Mouse (Mus musculus) stomach, embryonic 15.5 days (tissue): Measurements from ENCODE around the gene Exoc6. TPM values are rescaled to one million over a fixed set of nuclear protein-coding genes. Genes with fewer than 3 reads are reported as not detected.
A peak's percentile ranks its signal among the peaks of the same experiment; 100 is the strongest.

Experiments used
- ATAC-seq: fragments of 200-750 bp; cut with Nextera tagmentation; 2 replicates; pipeline ENCODE4 v1.8.0; 2017; ENCODE audit warnings: low read depth, moderate number of reproducible peaks, moderate TSS enrichment; ENCODE audit not compliant: insufficient read depth, low FRiP score
- H3K27ac ChIP-seq: fragments of 300-500 bp; sonication (generic); 2 replicates; pipeline ENCODE4 v1.5.1; 2015; ENCODE audit warnings: mild to moderate bottlenecking, inconsistent platforms
- H3K27me3 ChIP-seq: fragments of 300-500 bp; sonication (generic); replicated peaks from 2 replicates; pipeline ENCODE4 v1.6.1; 2015; ENCODE audit warnings: inconsistent platforms
- H3K36me3 ChIP-seq: fragments of 300-500 bp; sonication (generic); 2 replicates; pipeline ENCODE4 v1.6.1; 2015; ENCODE audit warnings: inconsistent platforms
- H3K4me1 ChIP-seq: fragments of 300-500 bp; sonication (generic); 2 replicates; pipeline ENCODE4 v1.6.1; 2015; ENCODE audit warnings: inconsistent platforms
- H3K4me2 ChIP-seq: fragments of 300-500 bp; sonication (generic); 2 replicates; pipeline ENCODE4 v1.6.1; 2015; ENCODE audit warnings: mild to moderate bottlenecking, inconsistent platforms
- H3K4me3 ChIP-seq: fragments of 300-500 bp; sonication (generic); replicated peaks from 2 replicates; pipeline ENCODE4 v1.5.1; 2015; ENCODE audit warnings: inconsistent platforms
- H3K9ac ChIP-seq: fragments of 300-500 bp; sonication (generic); 2 replicates; pipeline ENCODE4 v1.6.1; 2015; ENCODE audit warnings: inconsistent platforms
- H3K9me3 ChIP-seq: fragments of 300-500 bp; sonication (generic); 2 replicates; pipeline ENCODE4 v1.6.1; 2016; ENCODE audit warnings: inconsistent platforms
- WGBS: fragments of 180-500 bp; shearing (Covaris S2); methylation state at CpG from one replicate; pipeline ENCODE4 v1.1.7; 2015; 5-methylcytosine and 5-hydroxymethylcytosine counted together
- polyA plus RNA-seq: library from polyadenylated mRNA; unstranded; fragments of >200 nt; fragmentation: Nextera tagmentation; extraction: Ambion mirVana; gene quantifications from 2 replicates; pipeline ENCODE4 v1.2.1, GENCODE M21; 2015

Exoc6 gene
- polyA plus RNA-seq: 14.9 and 15.5 TPM in 2 replicates

DNA sequence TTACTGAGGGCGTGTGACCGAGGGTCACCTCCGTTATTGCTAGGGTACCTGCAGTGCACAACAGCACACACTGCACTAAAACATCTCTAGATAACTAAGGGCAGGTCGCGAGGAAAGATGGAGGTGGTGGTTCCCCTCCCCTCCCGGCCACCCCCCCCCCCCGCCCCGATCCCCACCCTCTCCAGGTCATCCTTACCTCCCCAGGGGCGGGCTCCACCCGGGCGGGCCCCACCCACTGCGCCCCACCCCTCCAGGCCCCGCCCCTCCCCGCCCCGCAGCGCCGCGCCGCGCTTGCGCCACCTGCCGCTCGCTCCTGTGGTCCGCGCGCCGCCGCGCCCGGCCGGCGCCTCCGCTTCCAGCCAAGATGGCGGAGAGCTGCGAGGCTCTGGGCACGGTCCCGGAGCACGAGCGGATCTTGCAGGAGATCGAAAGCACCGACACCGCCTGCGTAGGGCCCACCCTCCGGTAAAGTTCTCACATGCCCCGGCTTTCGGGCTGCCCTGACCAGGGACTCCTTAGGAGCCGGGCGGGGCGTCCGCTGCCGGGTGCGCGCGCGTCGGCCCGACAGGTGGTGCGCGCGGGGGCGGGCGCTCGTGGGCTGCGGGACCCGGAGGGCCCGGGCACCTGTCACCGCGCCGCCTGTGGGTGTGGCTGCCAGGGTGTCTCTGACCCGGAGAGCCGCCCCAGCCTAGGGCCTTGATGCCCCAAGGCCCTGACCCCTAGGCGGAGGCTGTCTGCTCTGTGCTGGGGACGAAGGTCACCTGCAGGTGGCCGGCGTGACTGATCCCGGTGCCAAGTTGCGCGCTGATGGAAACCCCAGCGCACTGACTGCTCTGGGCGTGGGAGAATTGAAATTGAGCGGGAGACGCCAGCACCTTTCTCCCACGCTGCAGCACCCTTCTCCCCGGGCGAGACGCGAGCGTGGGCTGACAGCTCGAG is at the start of gene Exoc6:
Gene Exoc6 (plus strand): TSS at position 318 of the 939 bp plus-strand sequence.
- no peaks in the 10 kb centered on the region for H3K36me3 ChIP-seq
- H3K9me3 ChIP-seq: no peaks in the 10 kb centered on the region
- peak within 1 kb of the TSS; percentile 67 for H3K27ac ChIP-seq
- H3K4me2 ChIP-seq: peak within 1 kb of the TSS; percentile 94
- peak; percentile 85 for ATAC-seq
- peak within 1 kb of the TSS; percentile 69 for H3K4me3 ChIP-seq
- H3K4me1 ChIP-seq: 0 out of 2 replicates have a peak, but pooled peaks cover 4% of the 10 kb centered on the region
- no peaks in the 10 kb centered on the region for H3K27me3 ChIP-seq
- WGBS: 1% methylated on average over 71 of the region's 89 CpGs
- peak within 1 kb of the TSS; percentile 57 for H3K9ac ChIP-seq

DNA sequence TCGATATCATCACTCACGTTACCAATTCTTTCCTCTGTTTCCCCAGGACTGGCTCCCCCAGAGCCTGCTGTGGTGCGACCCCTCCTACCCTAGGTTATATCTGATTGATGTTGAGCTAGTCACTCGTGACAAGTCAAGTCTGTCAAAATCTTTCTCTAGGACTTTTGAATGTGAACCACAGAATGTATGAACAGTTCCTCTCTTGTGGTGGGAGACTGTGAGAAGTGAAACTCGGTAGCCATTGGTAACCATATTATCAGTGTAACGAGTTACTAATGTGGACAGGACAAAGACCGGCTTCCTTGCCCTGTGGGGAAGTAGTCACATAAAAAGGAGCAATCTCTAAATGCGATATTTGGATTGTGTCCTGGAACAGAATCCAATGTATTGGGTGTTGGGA is 47.2 kb upstream of the Exoc6 start:
- no peak overlapping the region for H3K4me3 ChIP-seq

DNA sequence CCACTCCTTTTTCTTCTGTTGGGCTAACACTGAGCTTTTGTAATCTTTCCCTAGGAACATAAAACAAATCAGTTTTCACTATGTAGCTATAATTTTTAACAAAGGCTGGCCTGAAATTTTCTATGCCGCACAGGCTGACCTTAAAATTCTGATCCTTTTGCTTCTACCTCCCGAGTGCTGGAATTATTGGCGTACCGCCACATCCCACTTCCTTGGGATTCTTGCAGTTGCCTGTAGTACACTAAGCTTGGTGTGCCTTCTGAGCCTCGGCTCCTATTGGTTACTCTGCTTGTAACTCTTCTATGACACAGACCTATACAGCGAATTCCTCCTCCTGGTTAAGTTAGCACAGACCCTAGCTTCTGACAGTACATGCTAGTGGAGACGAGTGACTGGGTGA is 44.2 kb upstream of the Exoc6 start:
- Histone ChIP-seq H3K4me1 (no peaks in the 10 kb centered on the region), H3K4me2 (no peak overlapping the region), H3K36me3 (no peaks in the 10 kb centered on the region), H3K9ac (no peak overlapping the region), H3K4me3 (no peak overlapping the region), H3K27ac (no peak overlapping the region), H3K27me3 (no peaks in the 10 kb centered on the region), H3K9me3 (no peaks in the 10 kb centered on the region)
- WGBS: 58% methylated on average over 7 of the region's 7 CpGs
- ATAC-seq: no peak; the same call in 1 of the 2 replicates

More for the DNA sequence above, 47.2 kb upstream of the Exoc6 start:
- ATAC-seq: no peak
- no peak overlapping the region for H3K9ac ChIP-seq
- no peaks in the 10 kb centered on the region for H3K9me3 ChIP-seq
- no peaks in the 10 kb centered on the region for H3K27me3 ChIP-seq
- 75% methylated on average over 8 of the region's 8 CpGs for WGBS
- H3K36me3 ChIP-seq: no peaks in the 10 kb centered on the region
- H3K4me1 ChIP-seq: no peaks in the 10 kb centered on the region
- no peak overlapping the region for H3K27ac ChIP-seq
- no peak overlapping the region for H3K4me2 ChIP-seq

DNA sequence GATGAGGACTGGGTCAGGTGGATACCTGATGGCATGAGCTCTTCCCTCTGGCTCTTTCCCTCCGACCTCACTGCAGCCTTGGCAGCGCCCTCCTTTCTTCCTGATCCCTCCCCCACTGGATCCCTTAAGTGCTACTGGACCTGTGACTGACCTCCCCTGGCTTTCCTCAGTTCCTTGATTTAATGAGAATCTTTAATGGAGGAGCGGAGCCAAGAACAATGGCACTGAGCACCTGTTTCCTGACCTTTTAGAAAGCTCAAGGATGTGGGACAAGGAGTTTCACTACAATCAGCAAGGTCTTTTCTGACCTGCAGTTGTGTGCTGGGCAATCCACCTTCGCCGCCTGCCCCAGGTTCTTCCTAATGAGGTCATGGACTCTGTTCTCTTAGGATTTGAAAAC is 43.6 kb upstream of the Exoc6 start:
- H3K36me3 ChIP-seq: no peaks in the 10 kb centered on the region
- no peak overlapping the region for H3K4me3 ChIP-seq
- no peak overlapping the region for H3K27ac ChIP-seq
- no peaks in the 10 kb centered on the region for H3K9me3 ChIP-seq
- WGBS: 66% methylated on average over 5 of the region's 5 CpGs
- H3K4me1 ChIP-seq: no peaks in the 10 kb centered on the region
- ATAC-seq: no peak; the same call in 1 of the 2 replicates
- no peaks in the 10 kb centered on the region for H3K27me3 ChIP-seq
- no peak overlapping the region for H3K9ac ChIP-seq
- H3K4me2 ChIP-seq: no peak overlapping the region

DNA sequence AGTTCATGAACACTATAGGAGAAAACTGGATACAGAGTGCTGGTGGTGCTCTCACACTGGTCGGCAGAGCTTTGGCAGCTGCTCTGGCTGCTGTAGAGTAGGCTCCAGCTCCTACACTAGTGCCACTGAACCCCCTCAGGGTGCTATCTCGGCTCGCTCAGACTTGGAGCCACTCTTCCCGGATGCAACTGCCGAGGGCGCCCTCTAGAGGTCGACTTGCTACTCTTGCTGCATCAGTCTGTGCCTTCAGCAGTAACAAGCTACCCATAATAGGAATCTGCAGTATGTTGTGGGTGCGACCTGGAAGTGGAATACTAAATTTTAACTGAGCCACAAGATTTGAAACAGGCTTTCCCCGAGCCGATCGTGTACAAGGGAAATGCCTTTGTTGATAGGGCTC is 40.5 kb upstream of the Exoc6 start:
- Histone ChIP-seq H3K4me2 (no peak overlapping the region), H3K36me3 (no peaks in the 10 kb centered on the region), H3K4me1 (no peaks in the 10 kb centered on the region), H3K9ac (no peak overlapping the region), H3K4me3 (no peak overlapping the region), H3K27ac (no peak overlapping the region), H3K27me3 (no peaks in the 10 kb centered on the region), H3K9me3 (no peaks in the 10 kb centered on the region)
- peak; percentile 50; the same call in 1 of the 2 replicates for ATAC-seq
- 16% methylated on average over 11 of the region's 11 CpGs for WGBS

DNA sequence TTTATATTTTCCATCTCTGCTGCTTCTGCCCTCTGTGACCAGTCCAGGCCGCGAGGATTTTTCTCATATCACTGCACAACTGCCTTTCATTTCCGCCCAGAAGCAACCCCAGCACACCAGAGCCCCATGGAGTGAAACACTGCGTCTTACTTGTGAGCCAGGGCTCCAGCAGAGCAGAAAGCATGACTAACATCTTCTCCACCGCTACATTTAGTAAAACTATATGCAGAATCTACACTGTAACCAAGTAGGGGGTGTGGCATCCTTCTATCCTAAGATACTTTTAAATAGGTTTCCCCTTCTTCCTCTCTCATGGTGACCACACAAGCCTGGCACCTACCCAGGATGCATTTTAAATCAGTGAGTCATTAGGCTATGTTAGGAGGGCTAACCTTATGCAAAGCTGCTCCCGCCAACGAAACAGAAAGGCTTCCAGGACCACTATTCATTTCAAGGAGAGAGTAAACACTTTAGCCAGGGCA is 35.4 kb upstream of the Exoc6 start:
- Histone ChIP-seq H3K9ac (no peak overlapping the region), H3K4me2 (no peak overlapping the region; the same call in 1 of the 2 replicates), H3K4me3 (no peak overlapping the region), H3K27ac (no peak overlapping the region), H3K9me3 (no peaks in the 10 kb centered on the region), H3K4me1 (no peaks in the 10 kb centered on the region), H3K36me3 (no peaks in the 10 kb centered on the region), H3K27me3 (no peaks in the 10 kb centered on the region)
- 28% methylated on average over 7 of the region's 7 CpGs for WGBS
- ATAC-seq: no peak

DNA sequence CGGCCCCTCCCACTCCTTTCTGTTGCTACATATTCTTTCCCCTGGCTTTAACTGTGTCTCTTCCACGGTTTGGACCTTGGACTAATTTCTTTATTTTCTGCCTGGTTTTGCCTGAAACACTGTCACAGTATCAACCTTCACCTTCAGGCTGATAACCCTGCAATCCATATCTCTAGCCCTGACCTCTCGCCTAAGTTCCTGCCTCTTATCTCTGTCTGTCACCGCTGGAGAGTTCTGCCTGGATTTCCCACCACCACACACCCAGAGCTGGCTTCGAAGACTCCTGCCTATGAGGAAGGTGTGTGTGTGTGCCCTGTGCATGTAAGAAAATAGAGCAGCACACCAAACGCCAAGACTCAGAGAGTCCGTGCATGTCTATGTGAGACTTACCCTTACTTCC is 32.8 kb upstream of the Exoc6 start:
- no peak; the same call in 1 of the 2 replicates for ATAC-seq
- WGBS: 41% methylated on average over 7 of the region's 7 CpGs

DNA sequence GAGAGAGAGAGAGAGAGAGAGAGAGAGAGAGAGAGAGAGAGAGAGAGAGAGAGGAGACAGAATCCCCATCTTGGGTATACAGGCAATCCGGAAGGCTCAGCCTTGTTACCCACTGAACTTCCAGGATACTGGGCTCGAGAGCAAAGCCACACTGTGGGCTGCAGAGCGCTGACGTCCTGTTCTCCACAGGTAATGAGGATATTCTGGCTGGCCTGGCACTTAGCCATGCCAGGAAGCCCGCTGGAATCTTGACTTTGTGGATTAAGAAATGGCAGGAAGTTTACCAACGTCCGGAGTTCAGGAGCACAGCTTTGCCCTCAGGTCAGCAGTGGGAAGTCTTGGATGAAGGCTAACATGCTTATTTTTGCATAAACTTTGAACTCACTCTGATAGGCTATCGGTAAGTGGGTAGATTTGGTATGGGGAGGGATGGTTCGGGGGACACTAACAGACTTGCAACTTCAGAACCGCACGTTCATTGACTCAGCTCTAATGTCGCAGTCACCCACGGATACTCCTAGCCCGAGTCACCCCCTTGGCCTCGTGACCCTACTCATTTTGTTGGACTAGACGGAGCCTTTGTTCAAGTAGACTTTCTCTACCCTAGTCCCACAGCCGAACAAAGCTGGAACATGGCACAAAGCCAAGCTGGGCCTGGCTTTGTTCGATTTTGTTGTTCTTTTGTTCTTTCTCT is 29.3 kb upstream of the Exoc6 start:
- Histone ChIP-seq H3K9ac (no peak overlapping the region), H3K27me3 (no peaks in the 10 kb centered on the region), H3K4me3 (no peak overlapping the region), H3K4me2 (no peak overlapping the region), H3K27ac (no peak overlapping the region), H3K9me3 (no peaks in the 10 kb centered on the region), H3K36me3 (no peaks in the 10 kb centered on the region), H3K4me1 (0 out of 2 replicates have a peak, but pooled peaks cover 4% of the 10 kb centered on the region)
- 55% methylated on average over 18 of the region's 18 CpGs for WGBS
- ATAC-seq: no peak

More for the DNA sequence above, 32.8 kb upstream of the Exoc6 start:
- no peak overlapping the region for H3K9ac ChIP-seq
- no peaks in the 10 kb centered on the region for H3K36me3 ChIP-seq
- H3K9me3 ChIP-seq: no peaks in the 10 kb centered on the region
- no peak overlapping the region for H3K4me2 ChIP-seq
- H3K4me3 ChIP-seq: no peak overlapping the region
- no peaks in the 10 kb centered on the region for H3K27me3 ChIP-seq
- H3K4me1 ChIP-seq: 0 out of 2 replicates have a peak, but pooled peaks cover 4% of the 10 kb centered on the region
- H3K27ac ChIP-seq: no peak overlapping the region

DNA sequence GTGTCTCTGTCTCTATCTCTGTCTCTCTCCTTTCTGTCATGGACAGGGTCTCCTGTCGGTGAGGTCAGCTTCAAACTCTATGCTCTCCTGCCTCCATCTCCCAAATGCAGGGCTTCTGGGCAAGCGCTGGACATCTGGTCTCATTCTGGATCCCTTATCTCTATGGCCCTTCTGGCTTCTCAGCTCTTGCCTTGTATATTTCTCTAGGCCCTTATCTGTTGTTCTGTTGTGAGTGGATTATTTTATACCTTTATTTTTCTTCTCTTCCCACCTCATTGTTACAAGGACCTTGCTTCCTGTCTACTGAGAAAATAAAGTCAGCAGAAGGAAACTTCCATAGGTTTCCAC is 28.8 kb upstream of the Exoc6 start:
- no peak for ATAC-seq
- no peak overlapping the region for H3K27ac ChIP-seq
- WGBS: 76% methylated on average over 2 of the region's 2 CpGs
- H3K4me2 ChIP-seq: no peak overlapping the region
- no peaks in the 10 kb centered on the region for H3K36me3 ChIP-seq
- H3K27me3 ChIP-seq: no peaks in the 10 kb centered on the region
- no peaks in the 10 kb centered on the region for H3K9me3 ChIP-seq
- no peak overlapping the region for H3K9ac ChIP-seq
- no peak overlapping the region for H3K4me3 ChIP-seq
- H3K4me1 ChIP-seq: 0 out of 2 replicates have a peak, but pooled peaks cover 4% of the 10 kb centered on the region

DNA sequence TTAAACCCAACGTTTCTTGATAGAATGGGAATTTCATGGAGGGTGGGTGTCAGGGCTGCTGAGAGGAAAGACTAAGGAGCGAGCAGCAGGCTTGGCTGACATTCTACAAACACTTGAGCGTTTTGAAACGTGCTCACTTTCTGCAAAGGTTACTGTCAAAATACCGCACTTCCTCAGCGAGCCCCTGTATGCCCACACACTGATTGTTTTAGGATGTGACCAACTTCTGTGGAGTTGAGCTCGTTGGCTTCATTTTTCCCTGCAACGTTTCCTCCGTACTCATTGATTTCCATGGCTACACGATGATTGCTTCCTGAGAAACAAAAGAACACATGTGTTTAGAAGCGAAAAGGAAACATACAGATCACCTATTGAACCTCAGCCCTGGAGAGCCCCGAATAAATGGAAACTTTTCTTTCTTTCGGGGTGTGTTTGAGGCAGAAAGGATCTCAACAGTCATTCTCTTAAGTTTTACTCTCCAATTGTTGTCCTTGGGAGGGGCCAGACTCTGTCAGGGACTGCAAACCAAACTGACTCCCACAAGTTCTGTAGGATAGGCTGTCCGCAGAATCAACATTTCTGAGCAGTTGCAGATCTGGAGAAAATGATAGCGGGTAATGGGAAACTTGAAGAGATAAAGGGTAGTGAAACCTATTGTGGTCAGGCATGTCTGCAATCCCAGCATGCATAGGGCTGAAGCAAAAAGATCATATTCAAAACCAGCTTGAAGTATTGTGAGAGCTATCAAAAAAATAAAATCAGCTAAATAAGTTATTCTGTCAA is 26.7 kb upstream of the Exoc6 start:
- Histone ChIP-seq H3K4me3 (no peak overlapping the region), H3K36me3 (no peaks in the 10 kb centered on the region), H3K27ac (no peak overlapping the region), H3K9me3 (no peaks in the 10 kb centered on the region), H3K4me1 (0 out of 2 replicates have a peak, but pooled peaks cover 4% of the 10 kb centered on the region), H3K9ac (no peak overlapping the region), H3K4me2 (0 out of 2 replicates have a peak overlapping the region, but pooled peaks have one; percentile 7), H3K27me3 (no peaks in the 10 kb centered on the region)
- ATAC-seq: no peak
- 50% methylated on average over 15 of the region's 15 CpGs for WGBS

DNA sequence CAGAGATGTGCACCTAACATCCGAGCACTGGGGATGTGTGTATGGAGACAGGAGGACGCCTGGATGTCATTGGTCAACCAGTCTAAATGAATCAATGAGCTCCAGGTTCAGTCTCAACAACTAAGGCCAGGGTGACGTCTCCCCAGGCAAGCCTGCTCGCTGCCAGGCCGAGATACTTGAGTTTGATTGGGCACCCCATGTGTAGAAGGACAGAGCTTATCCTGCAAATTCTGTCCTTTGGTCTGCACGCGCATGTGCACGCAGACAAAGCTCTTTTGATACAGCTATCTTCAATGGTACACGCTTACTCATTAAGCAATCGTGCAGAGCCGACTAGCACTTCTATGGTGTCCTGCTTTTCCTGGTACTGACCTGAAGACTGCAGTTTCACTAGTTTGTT is 24.3 kb upstream of the Exoc6 start:
- Histone ChIP-seq H3K4me1 (0 out of 2 replicates have a peak, but pooled peaks cover 4% of the 10 kb centered on the region), H3K9me3 (no peaks in the 10 kb centered on the region), H3K4me2 (no peak overlapping the region), H3K9ac (no peak overlapping the region), H3K27ac (no peak overlapping the region), H3K4me3 (no peak overlapping the region), H3K36me3 (no peaks in the 10 kb centered on the region), H3K27me3 (no peaks in the 10 kb centered on the region)
- ATAC-seq: no peak
- WGBS: 82% methylated on average over 11 of the region's 11 CpGs
